ENCODE assay signal across 11 mouse cellular contexts in the genomic region with DNA sequence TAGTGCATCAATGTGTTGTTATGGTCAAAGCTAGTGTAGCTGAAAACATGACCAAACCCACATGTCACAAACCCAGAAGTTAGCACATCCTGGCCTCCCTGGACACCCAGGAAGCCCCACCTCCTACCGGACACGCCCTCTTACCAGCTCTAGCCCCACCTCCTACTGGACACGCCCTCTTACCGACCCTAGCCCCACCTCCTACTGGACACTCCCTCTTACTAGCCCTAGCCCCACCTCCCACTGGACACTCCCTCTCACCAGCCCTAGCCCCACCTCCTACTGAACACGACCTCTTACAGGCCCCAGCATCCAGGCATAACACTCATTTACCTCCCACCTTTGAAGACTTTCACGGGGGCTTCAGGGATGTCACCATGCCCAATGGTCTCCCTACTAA. TPM values are rescaled to one million over a fixed set of nuclear protein-coding genes. Genes with fewer than 3 reads are reported as not detected.
A peak's percentile ranks its signal among the peaks of the same experiment; 100 is the strongest.
DNase-seq lines count a peak whose midpoint lies in the region; ATAC-seq and TF ChIP-seq lines count a peak whose summit lies in the region.
"Had no signal": no experiment of that assay in that cellular context is flagged by ENCODE, and none has a peak within 500 bp of the region (broad histone marks: within the 10 kb centered on the region; RNA-seq: fewer than 3 reads in every experiment).

No protein-coding gene starts in this region.

- WGBS in heart, postnatal 0 days: 59% methylated on average over 6 of the region's 6 CpGs
- WGBS in liver, embryonic 16.5 days (ENCODE audit: insufficient replicate concordance): 45% methylated on average over 6 of the region's 6 CpGs

- no peak for TF ChIP-seq POLR2A in CH12.LX (IDR thresholded peaks at IDR 0.05; ENCODE audit: low read depth, low read length)

- no peak overlapping the region for H3K9ac ChIP-seq in heart, postnatal 0 days (replicated peaks; ENCODE audit: low read depth, low read length)
- H3K9ac ChIP-seq in CH12.LX (ENCODE audit: insufficient read depth, low read depth): no peak overlapping the region
- H3K9ac ChIP-seq in liver, embryonic 16.5 days (ENCODE audit: low read depth, low read length): no peak overlapping the region

- TF ChIP-seq EP300 in heart, postnatal 0 days (IDR thresholded peaks at IDR 0.05; ENCODE audit: low read depth): no peak
- no peak for TF ChIP-seq EP300 in CH12.LX (IDR thresholded peaks at IDR 0.05; ENCODE audit: low read length)

- H3K27ac ChIP-seq in heart, postnatal 0 days (ENCODE audit: low read depth): no peak overlapping the region
- H3K27ac ChIP-seq in CH12.LX (ENCODE audit: insufficient read depth, low read depth): no peak overlapping the region
- no peak overlapping the region for H3K27ac ChIP-seq in liver, embryonic 16.5 days (ENCODE audit: low read length)

- no peak for TF ChIP-seq RAD21 in CH12.LX (IDR thresholded peaks at IDR 0.05; ENCODE audit: low read depth, low read length)

- dilution Hi-C loops in CH12.LX (cut with MboI; ENCODE audit: extremely low pct_ligation_motif_present, extremely low pct_unique_long_range_greater_than_20kb, low sequenced_read_pairs): no loop called here

- no peaks in the 10 kb centered on the region for H3K79me2 ChIP-seq in CH12.LX (replicated peaks; ENCODE audit: control insufficient read depth, extremely low read depth, insufficient read depth, poor library complexity, severe bottlenecking)

- intact Hi-C loops in left cerebral cortex, postnatal 14 days (cut with DNase I): no loop called here

- peaks cover 7% of the 10 kb centered on the region; the same call in 1 of the 2 replicates for H3K4me1 ChIP-seq in heart, postnatal 0 days (ENCODE audit: control insufficient read depth, insufficient read depth)
- peaks cover 3 to 5% of the 10 kb centered on the region in 2 experiments; a peak in 3 of 4 replicates for H3K4me1 ChIP-seq in CH12.LX (ENCODE audit: control insufficient read depth in 1 of 2, insufficient read depth in 2 of 2)
- peaks cover 11% of the 10 kb centered on the region for H3K4me1 ChIP-seq in liver, embryonic 16.5 days (ENCODE audit: control insufficient read depth, low read depth, low read length)

- DNase-seq in heart, postnatal 0 days (ENCODE audit: low spot score): no peak
- DNase-seq in heart, adult 18-20 months: no peak
- DNase-seq in CH12.LX (ENCODE audit: extremely low read depth) (peak; percentile 45), MN1 (ENCODE audit: low spot score) (no peak)
- peak; percentile 55 for DNase-seq in c-Kit-positive CD71-positive TER-119-positive erythroid progenitor cells, embryonic 14.5 days (ENCODE audit: low spot score)
- DNase-seq in left cerebral cortex, postnatal 14 days (ENCODE audit: low spot score in 2 of 2): no peak
- DNase-seq: layer of hippocampus, postnatal 36 days; right cerebral cortex, postnatal 14 days had no signal

- ATAC-seq in heart, postnatal 0 days (ENCODE audit: insufficient read depth, low read depth): 0 out of 2 replicates have a peak, but pooled peaks have one; percentile 24
- peak; percentile 68 for ATAC-seq in liver, embryonic 16.5 days (ENCODE audit: low read depth)
- ATAC-seq in cerebellum, adult (ENCODE audit: insufficient number of reproducible peaks, low FRiP score, low TSS enrichment): no peak

- no peak for TF ChIP-seq CTCF in heart, postnatal 0 days (IDR thresholded peaks at IDR 0.05; ENCODE audit: low read depth)
- TF ChIP-seq CTCF in CH12.LX (conservative IDR thresholded peaks at IDR 0.05 in 1 of 2, IDR thresholded peaks at IDR 0.05 in 1 of 2; ENCODE audit: low read depth in 2 of 2, low read length in 2 of 2): no peak

- H3K4me3 ChIP-seq in heart, postnatal 0 days (ENCODE audit: low read depth, low read length): no peak overlapping the region
- no peak overlapping the region for H3K4me3 ChIP-seq in CH12.LX (replicated peaks in 1 of 3; ENCODE audit: low read depth in 2 of 3, low read length in 2 of 3, poor library complexity in 1 of 3)
- no peak overlapping the region for H3K4me3 ChIP-seq in liver, embryonic 16.5 days (ENCODE audit: low read depth, low read length)

- no peaks in the 10 kb centered on the region for H3K27me3 ChIP-seq in heart, postnatal 0 days (ENCODE audit: control insufficient read depth, insufficient read depth, low read length)
- H3K27me3 ChIP-seq in CH12.LX (replicated peaks): no peaks in the 10 kb centered on the region
- H3K27me3 ChIP-seq in liver, embryonic 16.5 days (ENCODE audit: control insufficient read depth, insufficient read depth, low read depth, low read length): no peaks in the 10 kb centered on the region

- in situ Hi-C loops in CH12.LX (cut with MboI; ENCODE audit: low pct_ligation_motif_present, low pct_unique_long_range_greater_than_20kb, low sequenced_read_pairs): no loop called here

- no peaks in the 10 kb centered on the region for H3K36me3 ChIP-seq in heart, postnatal 0 days (replicated peaks; ENCODE audit: control insufficient read depth, insufficient read depth, low read length)
- no peaks in the 10 kb centered on the region for H3K36me3 ChIP-seq in CH12.LX (replicated peaks in 1 of 2; ENCODE audit: control insufficient read depth in 1 of 2, insufficient read depth in 1 of 2, low read length in 1 of 2)
- no peaks in the 10 kb centered on the region for H3K36me3 ChIP-seq in liver, embryonic 16.5 days (ENCODE audit: control insufficient read depth, insufficient read depth)

- no peak overlapping the region for H3K4me2 ChIP-seq in heart, postnatal 0 days (ENCODE audit: low read depth, low read length)
- H3K4me2 ChIP-seq in CH12.LX (ENCODE audit: insufficient read depth, low read depth, poor library complexity, severe bottlenecking): no peak overlapping the region
- H3K4me2 ChIP-seq in liver, embryonic 16.5 days (ENCODE audit: low read depth, low read length): no peak overlapping the region

- no peaks in the 10 kb centered on the region; the same call in 1 of the 2 replicates for H3K9me3 ChIP-seq in heart, postnatal 0 days (replicated peaks; ENCODE audit: control insufficient read depth, low read length)
- peaks cover 9% of the 10 kb centered on the region for H3K9me3 ChIP-seq in CH12.LX (replicated peaks; ENCODE audit: low read length)
- 0 out of 2 replicates have a peak, but pooled peaks cover 2% of the 10 kb centered on the region for H3K9me3 ChIP-seq in liver, embryonic 16.5 days (replicated peaks; ENCODE audit: control insufficient read depth, low read length)

TF ChIP-seq in CH12.LX, 34 proteins besides CTCF, POLR2A, EP300 and RAD21:
- TF ChIP-seq MAZ (IDR thresholded peaks at IDR 0.05; ENCODE audit: low read depth, low read length): no peak
- TF ChIP-seq IRF4 (IDR thresholded peaks at IDR 0.05; ENCODE audit: low read depth, low read length): no peak
- no peak for TF ChIP-seq TCF12 (IDR thresholded peaks at IDR 0.05; ENCODE audit: low read depth, low read length)
- no peak for TF ChIP-seq TBP (conservative IDR thresholded peaks at IDR 0.05; ENCODE audit: low read depth, low read length)
- TF ChIP-seq MYC (IDR thresholded peaks at IDR 0.05; ENCODE audit: low read depth, low read length): no peak

RNA-seq across cellular contexts. Expression of a gene that starts 14.3 kb away (rescaled TPM):
- not detected in 2 replicates for total RNA-seq in heart, postnatal 0 days (2014; rRNA removed; ENCODE audit: low replicate concordance)
- 1.00 and 2.7 TPM in 2 replicates for polyA plus RNA-seq in heart, postnatal 0 days (2015; fragmentation: Nextera tagmentation; extraction: Ambion mirVana)
- total RNA-seq in heart, adult 18-20 months (2021): 1 to 10 TPM; 2.7 to 5.3 TPM
- not detected in 2 replicates for total RNA-seq in CH12.LX (2012; rRNA removed)
- 0.42 TPM in 1 of 2 replicates, not detected in the other for total RNA-seq in CH12.LX (2014; rRNA removed)
- 1.3 and 2.1 TPM in 2 replicates for polyA plus RNA-seq in CH12.LX (2012; ENCODE audit: insufficient read length, low read depth)
- 0.53 and 1.1 TPM in 2 replicates for polyA plus RNA-seq in liver, embryonic 16.5 days (2015; fragmentation: Nextera tagmentation; extraction: Ambion mirVana)
- total RNA-seq in left cerebral cortex, postnatal 14 days (2021): 10 to 100 TPM; 16.6 to 17.8 TPM
- polyA plus RNA-seq: embryonic facial prominence, embryonic 11.5 days had no signal

RNA-seq across cellular contexts. Expression of a gene that starts 51.5 kb away (rescaled TPM):
- total RNA-seq in heart, postnatal 0 days (2014; rRNA removed; ENCODE audit: low replicate concordance): 5.4 and 21.1 TPM in 2 replicates
- polyA plus RNA-seq in heart, postnatal 0 days (2015; fragmentation: Nextera tagmentation; extraction: Ambion mirVana): 8.0 and 8.4 TPM in 2 replicates
- 10 to 100 TPM; 10.7 to 10.8 TPM for total RNA-seq in heart, adult 18-20 months (2021)
- total RNA-seq in CH12.LX (2012; rRNA removed) (4.6 and 7.0 TPM in 2 replicates), CH12.LX (2014; rRNA removed) (3.2 and 3.6 TPM in 2 replicates)
- polyA plus RNA-seq in CH12.LX (2012; ENCODE audit: insufficient read length, low read depth): 2.2 and 2.8 TPM in 2 replicates
- polyA plus RNA-seq in liver, embryonic 16.5 days (2015; fragmentation: Nextera tagmentation; extraction: Ambion mirVana): 6.7 and 7.4 TPM in 2 replicates
- 10 to 100 TPM; 55.4 to 56.9 TPM for total RNA-seq in left cerebral cortex, postnatal 14 days (2021)

Comparison
In these comparisons a context has a peak if more than half of its experiments do, and no peak if none do; other contexts are left out.
1. DNase-seq: peak in CH12.LX (single experiment) and c-Kit-positive CD71-positive TER-119-positive erythroid progenitor cells, embryonic 14.5 days (single experiment); none in heart, postnatal 0 days (single experiment), heart, adult 18-20 months (0 of 2), left cerebral cortex, postnatal 14 days (0 of 2) and MN1 (single experiment).